Mouse (Mus musculus) common myeloid progenitor, adult 5-6 weeks (primary cell): ENCODE measurements around the gene Dtnbp1. TPM values are rescaled to one million over a fixed set of nuclear protein-coding genes. Genes with fewer than 3 reads are reported as not detected.

Experiments used
- ATAC-seq: replicated peaks from 2 replicates; pipeline ENCODE4 v1.8.0; 2016; ENCODE audit warnings: low read depth, mild to moderate bottlenecking, moderate TSS enrichment, inconsistent platforms; ENCODE audit not compliant: poor library complexity, severe bottlenecking
- total RNA-seq: library from RNA; stranded (forward); fragments of 200-1000, 187-1606 nt; gene quantifications from 2 replicates; pipeline ENCODE4 v1.2.3, GENCODE M21; 2017

Gene Dtnbp1
- 91.8 and 109 TPM in 2 replicates for total RNA-seq

- peak; percentile 36; the same call in 1 of the 2 replicates for ATAC-seq
These were observed at the start of gene Dtnbp1 for GRCm38 (mm10) chr13:45001911-45002615. Gene Dtnbp1, minus strand, starts transcription at chr13:45002147.

- no peak for ATAC-seq
These were observed 47.5 kb upstream of the Dtnbp1 start for GRCm38 (mm10) chr13:45049261-45050020.

- ATAC-seq: no peak
These were observed 41.5 kb upstream of the Dtnbp1 start for GRCm38 (mm10) chr13:45043466-45043865.

- no peak for ATAC-seq
These were observed 38.8 kb upstream of the Dtnbp1 start for GRCm38 (mm10) chr13:45040741-45041140.

DNA sequence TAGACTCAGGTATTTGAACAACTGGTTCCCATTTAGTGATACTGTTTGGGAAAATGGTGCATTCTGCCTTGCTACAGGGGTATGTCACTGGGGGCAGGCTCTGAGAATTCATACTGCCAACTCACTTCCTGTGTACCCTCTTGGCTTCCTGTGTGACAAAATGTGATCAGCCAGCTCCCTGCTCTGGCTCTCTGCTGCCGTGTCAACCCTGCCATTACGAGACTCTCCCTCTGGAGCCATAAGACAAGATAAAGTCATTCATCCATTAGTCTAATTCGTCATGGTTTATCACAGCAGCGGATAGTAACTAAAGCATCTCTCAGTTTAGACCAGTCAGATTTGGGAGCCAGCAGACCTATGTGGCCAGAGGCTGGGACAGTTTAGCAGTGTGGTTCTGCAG, 38.2 kb upstream of the Dtnbp1 start:
- peak; percentile 60 for ATAC-seq

DNA sequence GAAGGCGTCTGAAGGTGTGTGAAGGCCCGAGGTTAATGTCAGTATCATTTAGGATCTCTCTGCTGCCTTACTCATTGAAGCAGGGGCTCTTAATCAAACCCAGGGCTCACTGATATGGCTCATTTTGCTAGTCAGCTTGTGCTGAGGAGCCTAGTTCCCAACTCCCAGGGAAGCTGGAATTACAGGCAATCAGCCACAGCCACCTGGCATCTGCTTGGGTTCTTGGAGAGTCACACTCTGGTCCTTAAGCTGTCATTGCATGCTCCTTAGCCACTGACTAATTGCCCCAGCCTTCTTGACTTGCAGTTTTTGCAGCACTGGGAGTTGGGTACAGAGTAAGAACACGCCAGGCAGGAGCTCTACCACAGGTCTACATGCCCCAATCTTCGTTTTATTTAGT, 34.5 kb upstream of the Dtnbp1 start:
- ATAC-seq: no peak

DNA sequence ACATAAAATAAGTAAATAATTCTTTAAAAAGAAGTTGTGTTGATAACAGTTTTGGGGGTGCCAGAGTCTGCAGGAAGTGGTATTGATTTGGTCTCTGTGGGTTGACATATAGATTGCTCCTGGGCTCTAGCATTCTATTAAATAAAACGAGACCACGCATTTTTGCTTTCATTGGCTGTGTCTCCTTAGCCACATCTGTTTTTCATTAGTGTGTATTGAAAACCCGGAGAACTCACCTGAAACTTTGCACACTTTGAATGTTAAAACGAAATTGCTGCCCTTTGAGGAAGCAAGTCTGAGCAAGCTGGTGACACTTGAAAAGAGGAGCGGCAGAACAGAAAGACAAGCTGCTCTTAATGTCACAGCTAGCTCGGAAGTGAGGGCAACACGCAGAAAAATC, 32.8 kb upstream of the Dtnbp1 start:
- ATAC-seq: no peak

DNA sequence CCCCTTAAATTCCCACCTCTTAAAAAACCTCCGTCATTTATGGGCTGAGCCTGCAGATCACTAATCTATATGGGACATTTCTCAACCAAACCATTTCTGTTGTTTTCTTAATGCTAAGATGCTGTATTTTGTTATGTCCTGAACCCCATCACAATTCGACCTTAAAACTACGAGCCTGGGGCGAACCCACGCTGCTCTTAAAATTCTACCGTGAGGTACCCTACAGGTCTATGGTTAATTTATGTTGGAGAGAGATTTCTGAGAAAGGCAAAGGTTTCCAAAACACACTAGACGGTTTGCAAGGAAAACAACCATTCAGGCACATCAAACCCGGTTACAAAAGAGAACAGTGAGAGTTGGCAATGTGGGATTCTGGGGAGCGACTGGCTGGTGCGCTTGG, 31.4 kb upstream of the Dtnbp1 start:
- no peak for ATAC-seq

DNA sequence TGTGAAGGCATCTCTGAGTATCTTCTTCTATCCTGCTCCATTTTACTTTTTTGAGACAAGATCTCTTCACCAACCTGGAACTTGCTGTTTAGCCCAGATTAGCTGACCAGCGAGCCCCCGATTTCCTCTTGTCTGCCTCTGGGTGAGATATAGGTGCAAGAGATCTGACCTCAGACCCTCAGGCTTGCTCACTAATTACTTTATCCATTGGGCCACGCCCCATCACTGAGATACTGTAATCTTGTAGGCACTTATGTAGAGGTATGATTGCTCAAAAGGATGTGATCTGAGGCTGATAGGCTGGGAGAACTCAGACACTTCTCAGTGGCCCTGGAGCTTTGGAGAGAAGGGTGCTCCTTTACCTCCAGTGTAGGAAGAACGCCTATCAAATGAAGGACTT, 30.5 kb upstream of the Dtnbp1 start:
- no peak for ATAC-seq

DNA sequence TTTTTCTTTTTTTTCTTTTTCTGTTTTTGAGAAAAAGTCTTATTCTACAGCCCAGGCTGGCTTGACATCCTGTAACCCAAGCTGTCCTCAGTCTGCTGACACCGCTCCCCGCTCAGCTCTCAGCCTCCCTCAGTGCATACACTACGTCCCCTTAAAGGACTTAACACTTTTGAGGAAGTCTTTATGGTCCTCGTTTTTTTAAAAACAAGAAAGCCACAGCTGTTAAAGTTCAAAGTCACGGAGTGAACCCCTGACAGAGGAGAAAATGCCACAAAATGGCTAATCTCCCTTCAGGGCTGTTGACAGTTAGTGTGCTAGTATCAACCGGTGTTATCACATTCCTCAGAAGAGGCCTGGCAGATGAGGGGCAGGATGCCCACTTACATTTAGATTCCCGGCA, 29.8 kb upstream of the Dtnbp1 start:
- peak; percentile 56 for ATAC-seq

- no peak for ATAC-seq
These were observed 29.4 kb upstream of the Dtnbp1 start for GRCm38 (mm10) chr13:45031314-45031713.

DNA sequence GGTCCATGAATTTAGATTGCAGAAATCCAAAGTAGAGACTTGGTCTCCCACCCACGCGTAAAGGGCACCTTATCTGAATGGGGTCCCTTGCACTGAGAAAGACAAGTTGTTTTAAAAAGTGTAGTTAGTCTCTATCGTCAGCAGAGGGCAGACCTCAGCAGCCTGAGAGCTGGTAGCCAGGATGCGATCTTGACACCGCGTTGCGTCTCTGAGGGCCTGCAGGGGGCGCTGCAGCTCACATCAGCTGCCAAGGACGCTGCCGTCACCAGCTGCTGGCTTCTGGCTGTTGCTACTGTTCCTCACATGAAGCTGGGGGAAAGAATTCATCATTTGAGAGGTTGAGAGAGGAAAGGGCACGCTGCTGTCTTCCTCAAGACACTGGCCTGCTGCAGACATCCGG, 28.9 kb upstream of the Dtnbp1 start:
- ATAC-seq: peak; percentile 97

GRCm38 (mm10) chr13:45029791-45030190, 27.8 kb upstream of the Dtnbp1 start:
- no peak for ATAC-seq

- ATAC-seq: no peak
These were observed 24.3 kb upstream of the Dtnbp1 start for GRCm38 (mm10) chr13:45026291-45026690.

- ATAC-seq: no peak
These were observed 22.9 kb upstream of the Dtnbp1 start for GRCm38 (mm10) chr13:45024821-45025220.

DNA sequence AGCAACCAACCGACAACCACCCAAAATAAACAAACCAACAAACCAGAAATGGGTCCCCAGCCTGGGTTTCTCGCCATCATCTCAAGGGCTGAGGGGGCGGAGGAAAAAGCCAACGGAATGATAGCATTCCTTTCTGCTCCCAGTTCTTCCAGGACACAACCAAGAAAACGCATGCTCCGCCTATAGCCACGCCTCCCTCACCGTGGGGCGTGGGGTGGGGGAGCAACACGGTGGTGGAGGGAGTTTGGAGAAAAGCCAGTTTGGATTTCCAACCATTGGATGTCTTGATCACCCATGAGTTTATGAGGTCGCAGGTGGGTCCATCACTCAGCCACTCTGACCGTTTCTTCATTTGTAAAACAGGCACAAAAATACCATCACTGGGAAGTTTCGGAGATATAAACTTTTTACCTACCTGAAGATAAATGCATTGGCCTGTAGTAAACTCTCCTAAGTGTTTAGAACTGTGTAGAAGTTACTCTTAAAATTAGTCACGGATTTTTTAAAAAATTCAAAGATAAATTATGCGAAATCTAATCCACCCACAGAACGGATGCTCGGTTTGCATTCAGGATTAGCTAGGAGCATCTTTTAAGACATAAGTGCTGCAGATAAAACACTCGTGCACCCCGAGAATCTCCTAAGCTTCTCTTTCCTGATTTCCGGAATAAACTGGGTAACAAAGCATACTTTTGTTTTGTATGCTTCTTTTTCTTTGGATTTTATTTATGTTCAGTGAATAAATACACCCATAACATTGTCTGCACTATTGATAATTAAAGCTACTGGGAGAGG, 21.6 kb upstream of the Dtnbp1 start:
- no peak for ATAC-seq

- ATAC-seq: 0 out of 2 replicates have a peak, but pooled peaks have one; percentile 33
These were observed 6.2 kb upstream of the Dtnbp1 start for GRCm38 (mm10) chr13:45008150-45008549.

GRCm38 (mm10) chr13:45007726-45008125, 5.8 kb upstream of the Dtnbp1 start:
- ATAC-seq: no peak

DNA sequence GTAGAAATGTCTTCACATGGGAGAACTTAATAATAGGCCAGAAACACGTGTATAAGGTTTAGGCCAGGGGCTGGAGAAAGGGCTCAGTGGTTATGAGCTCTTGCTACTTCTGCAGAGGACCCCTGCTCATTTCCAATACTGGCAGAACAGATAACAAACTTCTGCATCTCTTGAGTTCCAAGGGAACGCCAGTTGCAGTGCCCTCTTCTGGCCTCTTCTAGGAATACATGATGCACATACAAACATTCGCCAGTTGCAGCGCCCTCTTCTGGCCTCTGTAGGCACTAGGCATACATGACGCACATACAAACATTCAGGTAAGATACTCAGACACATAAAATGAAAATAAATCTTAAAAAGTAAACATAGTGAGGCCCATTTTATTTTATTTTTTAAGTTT, 4.5 kb upstream of the Dtnbp1 start:
- ATAC-seq: peak; percentile 48

- peak; percentile 49 for ATAC-seq
These were observed 3.9 kb upstream of the Dtnbp1 start for GRCm38 (mm10) chr13:45005861-45006260.
